Mouse (Mus musculus) naive thymus-derived CD4-positive, alpha-beta T cell, adult 5 months (primary cell): ENCODE data around the gene Uhmk1. TPM values are rescaled to one million over a fixed set of nuclear protein-coding genes. Genes with fewer than 3 reads are reported as not detected.

Experiments
- polyA plus RNA-seq: library from polyadenylated mRNA; unstranded; fragments of 100-300 nt; shearing (Covaris generic); gene quantifications from one replicate; pipeline ENCODE4 v1.2.1, GENCODE M21; 2017

The Uhmk1 gene
- polyA plus RNA-seq, result 40.9 TPM

DNA sequence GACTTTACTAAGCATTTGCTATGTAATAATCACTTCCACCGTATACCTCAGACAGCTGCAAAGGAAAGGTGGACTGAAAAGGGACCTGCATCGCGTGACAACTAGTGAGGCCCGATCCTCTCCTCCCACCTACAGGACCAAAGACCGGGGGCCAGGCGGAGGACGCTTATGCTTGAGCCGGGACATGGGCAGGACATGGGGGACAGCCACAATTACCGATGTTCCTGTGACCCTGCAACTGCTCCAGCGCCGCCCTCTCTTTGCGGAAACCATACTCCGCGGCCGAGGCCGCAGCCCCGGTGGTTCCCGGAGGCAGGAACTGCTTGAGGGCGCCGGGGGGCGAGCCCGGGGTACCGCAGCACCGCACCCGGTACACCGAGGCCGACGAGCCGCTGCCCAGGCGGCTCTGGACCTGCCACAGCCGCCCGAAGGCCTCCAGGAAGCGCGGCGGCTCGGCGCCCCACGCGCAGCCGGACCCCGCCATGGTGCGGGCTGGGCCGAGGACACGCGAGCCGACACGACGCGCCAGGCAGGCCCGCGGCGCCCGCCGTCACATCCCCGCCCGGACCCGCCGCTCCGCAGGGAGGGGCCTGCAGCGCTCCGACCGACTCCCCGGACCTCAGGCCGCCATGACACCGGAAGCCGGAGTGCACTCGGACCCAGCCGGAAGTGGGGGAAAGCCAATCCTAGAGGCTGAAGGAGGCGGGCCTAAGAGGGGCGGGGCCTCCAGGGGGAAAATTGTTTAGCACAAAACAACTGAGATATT is at the start of gene Uhmk1:
Gene Uhmk1, minus strand, starts transcription at position 641 of the 766 bp plus-strand sequence.

GRCm38 (mm10) chr1:170232688-170233087 is 17.5 kb upstream of the Uhmk1 start, which contains the start of gene Sh2d1b2:
Sh2d1b2 (plus strand) TSS chr1:170232749.

GRCm38 (mm10) chr1:170174814-170175332 is 40.3 kb downstream of the Uhmk1 start, which contains the start of gene Uap1:
Uap1 (minus strand) TSS chr1:170174957.

Other genes starting within 250 kb of the Uhmk1 start
- gene Hsd17b7, start 246.2 kb downstream of the Uhmk1 start, polyA plus RNA-seq, result 9.7 TPM
- gene Ddr2, start 104.6 kb downstream of the Uhmk1 start, polyA plus RNA-seq, result not detected
- gene Uap1, start 40.4 kb downstream of the Uhmk1 start, polyA plus RNA-seq, result 59.7 TPM
- gene Sh2d1b2, start 17.4 kb upstream of the Uhmk1 start, polyA plus RNA-seq, result not detected
- not detected for gene Sh2d1b1, start 61.9 kb upstream of the Uhmk1 start, polyA plus RNA-seq
- gene Gm7694, start 90.9 kb upstream of the Uhmk1 start, polyA plus RNA-seq, result not detected
- not detected for gene Spata46, start 93.4 kb upstream of the Uhmk1 start, polyA plus RNA-seq